Mouse (Mus musculus): Measurements from ENCODE around the gene Eef1e1.
"Not testable (repeated sequence)": the region's sequence is repeated elsewhere in the genome, so short reads cannot be mapped to it uniquely, and the experiment has no call there.

Eef1e1 gene

GRCm38 (mm10) chr13:38625492-38626228, 33.2 kb downstream of the Eef1e1 start:
- DNase-seq (ENCODE audit: low read depth, low spot score), result no peak

GRCm38 (mm10) chr13:38624292-38624902, 34.5 kb downstream of the Eef1e1 start:
- no peak for DNase-seq (ENCODE audit: low read depth, low spot score)

GRCm38 (mm10) chr13:38623296-38623695, 35.6 kb downstream of the Eef1e1 start:
- no peak for DNase-seq (ENCODE audit: low read depth, low spot score)

GRCm38 (mm10) chr13:38618001-38618630, 40.7 kb downstream of the Eef1e1 start:
- DNase-seq (ENCODE audit: low read depth, low spot score), result not testable (repeated sequence)

- no peak for DNase-seq (ENCODE audit: low read depth, low spot score)
Observed at GRCm38 (mm10) chr13:38616887-38617286, 42.0 kb downstream of the Eef1e1 start.

DNA sequence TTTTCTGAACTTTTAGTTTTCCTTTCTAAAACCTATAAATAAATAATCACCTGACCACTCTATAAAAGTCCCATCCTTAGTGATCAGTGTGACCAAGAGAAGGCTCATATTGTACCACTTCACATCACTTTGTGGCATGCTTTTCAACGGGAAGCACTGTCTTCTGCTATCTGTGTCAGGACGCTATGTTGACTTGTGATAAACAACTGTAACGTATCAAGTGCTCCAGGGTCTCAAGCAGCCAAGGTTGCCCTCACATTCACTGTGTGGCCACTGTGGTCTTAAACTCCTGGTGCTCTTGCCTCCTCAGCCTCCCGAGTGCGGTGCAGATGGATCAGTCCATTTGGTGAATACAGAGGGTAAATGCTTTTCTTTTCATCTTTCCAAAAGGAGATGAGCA, 43.2 kb downstream of the Eef1e1 start:
- DNase-seq (ENCODE audit: low read depth, low spot score), result no peak

GRCm38 (mm10) chr13:38614298-38614697, 44.6 kb downstream of the Eef1e1 start:
- DNase-seq (ENCODE audit: low read depth, low spot score), result no peak

- no peak for DNase-seq (ENCODE audit: low read depth, low spot score)
Observed at GRCm38 (mm10) chr13:38613583-38613982, 45.3 kb downstream of the Eef1e1 start.

- no peak for DNase-seq (ENCODE audit: low read depth, low spot score)
Observed at GRCm38 (mm10) chr13:38612608-38613007, 46.2 kb downstream of the Eef1e1 start.

GRCm38 (mm10) chr13:38612179-38612578, 46.7 kb downstream of the Eef1e1 start:
- no peak for DNase-seq (ENCODE audit: low read depth, low spot score)

GRCm38 (mm10) chr13:38610336-38610735, 48.5 kb downstream of the Eef1e1 start:
- DNase-seq (ENCODE audit: low read depth, low spot score), result no peak

DNA sequence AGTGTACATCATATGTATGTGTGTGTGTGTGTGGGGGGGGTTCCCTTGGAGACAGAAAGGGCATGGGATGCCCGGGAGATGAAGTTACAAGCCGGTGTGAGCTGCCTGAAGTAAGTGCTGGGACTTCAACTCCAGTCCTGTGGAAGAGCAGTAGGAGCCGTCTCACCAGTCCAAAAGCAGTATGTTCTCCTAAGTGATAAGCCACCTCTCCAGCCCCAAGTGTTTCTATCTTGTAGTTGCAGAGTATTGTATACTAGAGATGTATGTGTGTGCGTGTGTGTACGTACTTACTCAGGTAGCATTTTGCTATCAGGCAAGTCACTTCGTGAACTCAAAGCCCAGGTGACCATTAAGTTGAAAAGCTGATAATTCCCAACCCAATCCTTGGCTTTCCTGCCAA, 51.7 kb downstream of the Eef1e1 start:
- no peak for DNase-seq (ENCODE audit: low read depth, low spot score)

DNA sequence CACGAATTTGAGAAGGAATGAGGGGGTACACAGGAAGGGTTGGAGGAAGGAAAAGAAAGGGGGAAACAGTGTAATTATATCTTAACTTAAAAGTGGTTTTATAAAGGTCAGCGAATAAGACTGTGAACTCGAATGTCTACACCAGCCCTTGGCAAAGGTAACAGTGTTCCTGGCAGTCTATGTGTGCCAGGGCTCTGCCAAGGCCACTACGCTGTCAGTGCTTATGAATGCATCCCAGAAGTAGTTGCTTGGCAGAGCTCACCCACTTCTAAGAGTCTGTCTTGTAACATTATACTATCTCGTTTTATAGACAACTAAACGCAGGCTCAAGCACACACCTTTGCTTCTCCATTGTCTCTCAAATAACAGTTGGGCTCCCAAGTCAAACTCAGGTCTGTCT, 53.5 kb downstream of the Eef1e1 start:
- no peak for DNase-seq (ENCODE audit: low read depth, low spot score)

DNA sequence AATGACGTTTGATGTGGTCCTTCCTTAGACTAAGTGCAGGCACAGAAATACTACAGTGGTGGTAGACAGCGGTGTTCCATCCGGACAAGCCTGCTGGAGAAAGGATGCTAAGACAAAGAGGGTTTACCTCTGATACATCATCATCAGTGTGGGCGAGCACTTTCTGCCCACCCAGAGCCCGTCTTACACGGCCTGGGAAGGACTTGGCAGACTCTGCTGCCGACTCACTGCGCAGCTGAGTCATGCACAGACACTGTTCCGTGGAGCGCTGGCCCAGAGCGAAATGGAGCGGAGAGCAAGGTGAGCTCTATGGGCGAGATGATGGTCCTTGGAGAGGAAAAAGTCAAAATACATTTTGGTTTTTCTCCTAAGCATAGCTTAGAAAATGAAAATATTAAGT, 55.9 kb downstream of the Eef1e1 start:
- DNase-seq (ENCODE audit: low read depth, low spot score), result no peak

DNA sequence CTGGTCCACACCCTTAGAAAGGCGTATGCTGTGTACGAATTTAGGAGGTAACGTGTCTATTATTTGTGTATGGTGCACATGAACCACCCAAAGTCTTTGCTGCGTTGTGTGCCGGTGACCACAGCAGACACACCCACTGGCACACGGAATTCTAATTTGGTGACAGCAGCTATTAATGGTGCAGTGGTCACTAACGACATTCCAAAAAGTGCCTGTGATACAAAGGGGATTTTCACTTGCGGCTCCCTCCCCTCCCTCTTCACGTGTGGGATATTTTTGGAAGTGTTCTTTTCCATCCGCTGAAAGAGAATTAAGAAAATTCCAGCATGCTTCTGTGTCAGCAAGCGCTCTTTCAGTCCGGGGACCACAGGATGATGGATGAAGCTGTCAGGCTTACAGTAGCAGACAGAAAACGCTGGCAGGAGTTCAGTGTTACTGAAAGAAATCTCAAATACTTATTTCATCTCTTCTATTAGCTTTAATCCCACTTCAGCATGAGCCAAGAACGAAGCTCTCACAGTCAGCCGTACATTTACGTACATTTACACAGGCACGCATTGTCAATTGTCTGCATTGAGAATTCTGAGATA, 56.5 kb downstream of the Eef1e1 start:
- no peak for DNase-seq (ENCODE audit: low read depth, low spot score)

DNA sequence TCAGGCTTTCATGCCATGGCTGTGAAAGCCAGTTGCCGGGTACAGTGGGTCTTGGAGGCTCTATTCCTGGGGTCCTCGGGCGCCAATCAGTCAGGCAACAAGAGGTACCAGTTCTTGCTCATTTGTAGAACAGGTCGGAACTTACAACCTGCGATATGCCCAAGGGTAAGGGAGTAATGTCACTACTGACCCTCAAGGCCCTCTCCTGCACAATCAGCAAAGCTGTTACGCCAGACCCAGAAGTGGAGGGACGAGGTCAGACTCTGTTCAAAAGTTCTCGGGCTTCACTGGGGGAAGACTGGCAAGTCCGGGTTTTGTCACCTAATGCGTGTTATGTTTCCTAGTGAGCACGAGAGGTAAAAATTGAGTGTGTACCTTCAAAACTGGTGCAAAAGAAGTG, 58.0 kb downstream of the Eef1e1 start:
- no peak for DNase-seq (ENCODE audit: low read depth, low spot score)

GRCm38 (mm10) chr13:38597076-38597475, 61.8 kb downstream of the Eef1e1 start:
- peak; percentile 8 for DNase-seq (ENCODE audit: low read depth, low spot score)

GRCm38 (mm10) chr13:38596461-38596860, 62.4 kb downstream of the Eef1e1 start:
- DNase-seq (ENCODE audit: low read depth, low spot score), result no peak
